Mouse (Mus musculus) right cerebral cortex, postnatal 10 days (tissue): ENCODE measurements around the gene Hspd1.
A peak's percentile ranks its signal among the peaks of the same experiment; 100 is the strongest.

ENCODE experiments used
- DNase-seq, 2 experiments: peaks; one replicate each; pipeline ENCODE4 v3.0.0; 2021; ENCODE audit warnings: low spot score in 2 of 2

Hspd1 gene

DNA sequence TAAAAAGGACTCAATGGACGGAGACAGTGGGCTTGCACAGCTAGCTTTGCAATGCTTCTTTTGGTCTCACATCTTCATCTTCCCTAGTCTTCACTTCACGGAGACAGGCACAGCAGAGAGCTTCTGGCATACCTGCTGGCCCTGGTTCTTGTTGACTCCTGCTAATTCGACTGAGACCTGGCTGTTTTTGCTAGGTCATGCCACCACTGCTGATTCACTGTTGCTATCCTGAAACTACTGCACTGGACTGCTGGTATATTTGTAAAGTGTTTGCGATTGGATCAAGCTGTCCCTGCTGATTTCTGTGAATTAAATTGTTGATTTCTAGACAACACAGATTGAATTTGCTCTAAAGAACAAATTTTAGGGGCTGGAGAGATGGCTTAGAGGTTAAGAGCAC is 46.4 kb downstream of the Hspd1 start:
- no peak for DNase-seq

- no peak for DNase-seq
Observed at GRCm38 (mm10) chr1:55039944-55040343, 48.1 kb downstream of the Hspd1 start.

DNA sequence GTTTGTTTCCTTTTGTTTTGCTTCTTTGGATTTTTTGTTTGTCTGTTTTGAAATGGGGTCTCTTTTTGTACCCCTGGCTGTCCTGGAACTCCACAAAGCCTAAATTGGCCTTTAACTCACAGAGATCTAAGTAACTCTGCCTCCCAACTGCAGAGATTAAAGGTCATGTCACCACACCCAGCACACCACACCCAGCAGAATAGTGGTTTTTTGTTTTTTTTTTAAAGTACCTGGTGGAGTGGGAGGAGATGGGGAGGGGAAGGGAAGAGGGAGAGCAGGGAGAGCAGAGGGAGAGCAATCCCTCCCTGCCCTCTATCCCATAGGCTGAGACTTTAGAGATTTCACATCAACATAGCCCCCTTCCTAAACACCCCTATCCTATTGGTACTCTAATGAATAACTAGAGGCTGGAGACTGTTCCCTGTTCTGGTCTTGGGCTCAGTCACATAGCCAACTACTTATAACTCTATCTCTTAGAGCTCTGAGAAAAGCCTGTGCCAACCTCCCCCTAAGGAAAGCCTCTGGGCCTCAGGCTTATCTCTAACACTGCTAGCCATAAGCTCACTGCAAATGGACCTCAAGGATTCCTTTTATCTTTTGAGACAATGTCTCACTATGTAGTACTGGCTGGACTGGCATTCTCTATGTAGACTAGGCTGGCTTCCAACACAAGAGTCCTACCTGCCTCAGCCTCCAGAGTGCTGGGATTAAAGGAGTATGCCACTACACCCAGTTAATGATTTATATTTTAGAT is 56.8 kb downstream of the Hspd1 start:
- DNase-seq, result no peak

- DNase-seq, result no peak
Observed at GRCm38 (mm10) chr1:55029446-55029845, 58.6 kb downstream of the Hspd1 start.

DNA sequence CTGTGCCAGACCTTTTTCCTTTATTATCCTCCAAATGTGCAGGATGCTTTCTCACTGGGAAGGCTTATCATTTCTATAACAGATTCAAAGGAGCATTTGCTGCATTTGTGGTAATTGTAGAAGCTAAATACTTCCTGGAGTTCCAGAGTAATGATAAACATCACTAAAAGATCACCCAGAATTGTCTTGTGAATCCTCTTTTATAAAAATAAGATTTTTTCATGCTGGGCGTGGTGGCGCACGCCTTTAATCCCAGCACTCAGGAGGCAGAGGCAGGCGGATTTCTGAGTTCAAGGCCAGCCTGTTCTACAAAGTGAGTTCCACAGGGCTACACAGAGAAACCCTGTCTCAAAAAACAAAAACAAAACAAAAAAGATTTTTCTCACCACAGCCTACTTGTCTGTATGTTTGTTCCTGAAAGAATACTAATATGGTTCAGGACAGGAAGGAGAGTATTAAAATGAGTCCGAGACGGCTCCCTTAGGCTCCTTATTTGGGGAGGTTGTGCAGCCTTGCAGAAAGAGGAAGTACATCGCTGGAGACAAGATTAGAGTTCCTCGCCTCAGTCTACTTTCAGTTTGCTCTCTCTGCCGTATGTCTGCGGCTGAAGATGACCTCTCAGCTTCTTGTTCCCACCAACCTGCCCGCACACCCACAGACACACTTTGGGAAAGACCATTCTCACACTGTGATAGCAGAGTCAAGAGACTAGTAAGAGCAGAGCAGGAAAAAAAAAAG is 59.4 kb downstream of the Hspd1 start:
- DNase-seq, result peak in 1 of 2 experiments; percentile 22

- DNase-seq, result no peak
Observed at GRCm38 (mm10) chr1:55027966-55028365, 60.1 kb downstream of the Hspd1 start.
